Mouse (Mus musculus) midbrain, postnatal 0 days (tissue): ENCODE data around the gene Mad1l1. TPM values are rescaled to one million over a fixed set of nuclear protein-coding genes. Genes with fewer than 3 reads are reported as not detected.
A peak's percentile ranks its signal among the peaks of the same experiment; 100 is the strongest.

Experiments
- ATAC-seq: fragments of 200-750 bp; cut with Nextera tagmentation; 2 replicates; pipeline ENCODE4 v1.8.0; 2017; ENCODE audit warnings: moderate number of reproducible peaks, mild to moderate bottlenecking, moderate TSS enrichment, moderate library complexity; ENCODE audit not compliant: low FRiP score
- DNase-seq: peaks from one replicate; pipeline ENCODE4 v3.0.0-alpha.2; 2015; ENCODE audit warnings: low spot score
- H3K27ac ChIP-seq: fragments of 300-500 bp; sonication (generic); 2 replicates; pipeline ENCODE4 v1.5.1; 2014; ENCODE audit warnings: low read depth, mild to moderate bottlenecking, low read length, mixed read lengths
- H3K27me3 ChIP-seq: fragments of 300-500 bp; sonication (generic); 2 replicates; pipeline ENCODE4 v1.6.1; 2014; ENCODE audit warnings: low read length, control low read depth, mixed read lengths; ENCODE audit not compliant: insufficient read depth
- H3K36me3 ChIP-seq: fragments of 300-500 bp; sonication (generic); 2 replicates; pipeline ENCODE4 v1.6.1; 2014; ENCODE audit warnings: low read length, control low read depth, mixed read lengths; ENCODE audit not compliant: insufficient read depth
- H3K4me1 ChIP-seq: fragments of 300-500 bp; sonication (generic); 2 replicates; pipeline ENCODE4 v1.6.1; 2014; ENCODE audit warnings: mild to moderate bottlenecking, control low read depth, antibody characterized with exemption, low read length, mixed read lengths; ENCODE audit not compliant: insufficient read depth
- H3K4me2 ChIP-seq: fragments of 300-500 bp; sonication (generic); 2 replicates; pipeline ENCODE4 v1.6.1; 2014; ENCODE audit warnings: low read depth, mild to moderate bottlenecking, low read length, mixed read lengths; ENCODE audit not compliant: poor library complexity, severe bottlenecking
- H3K4me3 ChIP-seq: fragments of 300-500 bp; sonication (generic); 2 replicates; pipeline ENCODE4 v1.5.1; 2014; ENCODE audit warnings: low read depth, mild to moderate bottlenecking, low read length, moderate library complexity
- H3K9ac ChIP-seq: fragments of 300-500 bp; sonication (generic); replicated peaks from 2 replicates; pipeline ENCODE4 v1.6.1; 2014; ENCODE audit warnings: mild to moderate bottlenecking, low read length, moderate library complexity, mixed read lengths; ENCODE audit not compliant: poor library complexity, severe bottlenecking
- H3K9me3 ChIP-seq: fragments of 300-500 bp; sonication (generic); 2 replicates; pipeline ENCODE4 v1.6.1; 2016; ENCODE audit warnings: low read length, control low read depth
- CTCF ChIP-seq: IDR thresholded peaks from 2 replicates; pipeline ENCODE4 v1.5.1; 2016; ENCODE audit warnings: antibody characterized with exemption, mild to moderate bottlenecking
- WGBS: fragments of 180-500 bp; shearing (Covaris S2); extraction: QIAGEN DNeasy Blood & Tissue Kit; methylation state at CpG from one replicate; pipeline ENCODE4 v1.1.7; 2014; 5-methylcytosine and 5-hydroxymethylcytosine counted together
- polyA plus RNA-seq: library from polyadenylated mRNA; unstranded; fragments of >200 nt; fragmentation: Nextera tagmentation; extraction: Ambion mirVana; gene quantifications from 2 replicates; pipeline ENCODE4 v1.2.1, GENCODE M21; 2015
- total RNA-seq: library from RNA; depleted of rRNA; stranded (reverse); fragments of >200 nt; gene quantifications from 2 replicates; pipeline ENCODE4 v1.2.3, GENCODE M21; 2014

Mad1l1 gene
- total and polyA plus RNA-seq, 2 experiments from 2014 or later, result 25.9 to 33.5 TPM

DNA sequence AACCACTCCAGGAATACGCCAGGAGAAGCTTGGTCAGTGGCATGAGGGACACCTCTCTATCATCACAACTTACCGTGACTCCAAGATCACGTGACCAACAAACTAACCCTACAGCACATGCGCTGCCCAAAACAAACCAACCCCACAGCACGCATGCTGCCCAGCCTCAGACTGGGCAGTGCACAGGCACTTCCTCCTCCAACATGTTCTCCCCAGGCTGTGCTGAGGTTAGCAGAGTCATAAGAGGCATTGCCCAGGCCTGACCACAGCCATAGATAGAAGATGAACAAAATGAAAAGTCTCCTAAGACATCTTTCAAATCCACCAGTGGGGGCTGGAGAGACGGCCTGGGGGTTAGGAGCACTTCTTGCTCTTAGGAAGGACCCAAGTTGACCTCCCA is 135.6 kb downstream of the Mad1l1 start:
- no peaks in the 10 kb centered on the region for H3K4me1 ChIP-seq
- ATAC-seq (no peak), DNase-seq (no peak)
- H3K9ac ChIP-seq, result no peak overlapping the region
- no peaks in the 10 kb centered on the region for H3K9me3 ChIP-seq
- no peaks in the 10 kb centered on the region for H3K36me3 ChIP-seq
- H3K27ac ChIP-seq, result no peak overlapping the region
- no peaks in the 10 kb centered on the region for H3K27me3 ChIP-seq
- H3K4me2 ChIP-seq, result no peak overlapping the region
- no peak for TF ChIP-seq CTCF
- WGBS, result 93% methylated on average over 6 of the region's 6 CpGs
- H3K4me3 ChIP-seq, result no peak overlapping the region

DNA sequence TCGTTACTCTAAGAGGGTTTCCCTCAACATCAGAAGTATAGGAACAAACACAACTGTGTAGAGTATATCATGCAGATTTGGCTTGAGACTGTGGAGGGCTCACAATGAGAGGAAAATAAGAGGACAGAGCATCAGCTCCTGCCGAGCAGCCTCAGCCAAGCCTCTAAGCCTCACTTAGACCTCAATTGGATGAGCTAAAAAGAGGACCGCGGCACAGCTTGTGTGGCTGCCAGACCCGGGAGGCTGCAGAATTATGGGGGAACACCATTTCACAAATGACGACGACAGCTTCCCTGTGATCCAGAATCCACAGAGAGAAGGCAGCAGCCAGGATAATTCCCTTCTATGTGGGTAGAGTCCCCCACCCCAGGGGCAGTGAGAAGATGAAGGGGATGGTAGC is 138.0 kb downstream of the Mad1l1 start:
- no peak overlapping the region for H3K4me3 ChIP-seq
- no peaks in the 10 kb centered on the region for H3K4me1 ChIP-seq
- no peak overlapping the region for H3K9ac ChIP-seq
- no peaks in the 10 kb centered on the region for H3K27me3 ChIP-seq
- WGBS, result 58% methylated on average over 7 of the region's 7 CpGs
- no peaks in the 10 kb centered on the region for H3K36me3 ChIP-seq
- no peak for ATAC-seq
- H3K4me2 ChIP-seq, result no peak overlapping the region
- no peaks in the 10 kb centered on the region for H3K9me3 ChIP-seq
- DNase-seq, result no peak
- no peak overlapping the region for H3K27ac ChIP-seq
- no peak for TF ChIP-seq CTCF

DNA sequence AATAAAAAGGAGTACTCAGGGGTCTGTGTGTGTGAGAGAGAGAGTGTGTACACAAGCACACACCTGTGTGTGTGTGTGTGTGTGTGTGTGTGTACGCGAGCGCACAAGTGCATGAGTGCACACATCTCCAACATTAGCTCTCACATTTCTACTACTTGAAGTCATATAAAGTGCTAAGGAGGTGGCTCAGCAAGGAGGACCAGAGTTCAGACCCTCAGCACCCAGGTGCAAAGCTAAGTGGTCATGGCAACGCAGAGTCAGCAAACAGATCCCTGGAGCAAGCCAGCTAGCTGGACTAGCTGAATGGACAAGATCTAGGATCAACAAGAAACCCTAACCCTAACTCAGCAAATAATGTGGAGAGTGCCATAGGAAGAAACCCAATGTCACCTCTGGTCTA is 139.0 kb downstream of the Mad1l1 start:
- no peak overlapping the region for H3K4me2 ChIP-seq
- H3K4me1 ChIP-seq, result no peaks in the 10 kb centered on the region
- no peak overlapping the region for H3K27ac ChIP-seq
- 95% methylated on average over 4 of the region's 4 CpGs for WGBS
- H3K9ac ChIP-seq, result no peak overlapping the region
- DNase-seq (no peak), ATAC-seq (no peak)
- no peaks in the 10 kb centered on the region for H3K9me3 ChIP-seq
- no peaks in the 10 kb centered on the region for H3K36me3 ChIP-seq
- H3K4me3 ChIP-seq, result no peak overlapping the region
- H3K27me3 ChIP-seq, result no peaks in the 10 kb centered on the region
- no peak for TF ChIP-seq CTCF

DNA sequence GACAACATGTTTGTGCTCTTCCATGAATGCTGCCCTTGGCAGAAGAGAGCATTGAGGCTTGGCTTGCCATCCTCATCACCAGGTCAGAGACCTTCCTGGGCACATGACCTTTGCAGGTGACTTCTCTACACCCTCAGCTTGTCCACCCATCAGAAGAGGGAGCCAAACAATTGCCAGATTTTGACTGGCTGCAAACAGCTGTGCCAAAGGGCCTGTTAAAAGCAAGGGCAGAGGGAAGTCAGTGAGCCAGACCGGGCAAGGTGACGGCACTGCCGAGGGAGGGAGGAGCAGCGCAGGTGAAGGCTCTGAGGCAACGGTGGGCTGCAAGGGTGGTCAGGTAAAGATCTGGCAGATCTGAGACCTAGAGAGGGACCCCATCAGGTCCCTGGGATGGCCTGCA is 141.3 kb downstream of the Mad1l1 start:
- Histone ChIP-seq H3K27ac (no peak overlapping the region), H3K4me3 (no peak overlapping the region), H3K4me1 (peaks cover 6% of the 10 kb centered on the region), H3K4me2 (no peak overlapping the region), H3K9ac (no peak overlapping the region), H3K9me3 (no peaks in the 10 kb centered on the region), H3K27me3 (no peaks in the 10 kb centered on the region), H3K36me3 (no peaks in the 10 kb centered on the region)
- ATAC-seq (no peak), DNase-seq (no peak)
- TF ChIP-seq CTCF, result no peak
- WGBS, result 93% methylated on average over 5 of the region's 5 CpGs

DNA sequence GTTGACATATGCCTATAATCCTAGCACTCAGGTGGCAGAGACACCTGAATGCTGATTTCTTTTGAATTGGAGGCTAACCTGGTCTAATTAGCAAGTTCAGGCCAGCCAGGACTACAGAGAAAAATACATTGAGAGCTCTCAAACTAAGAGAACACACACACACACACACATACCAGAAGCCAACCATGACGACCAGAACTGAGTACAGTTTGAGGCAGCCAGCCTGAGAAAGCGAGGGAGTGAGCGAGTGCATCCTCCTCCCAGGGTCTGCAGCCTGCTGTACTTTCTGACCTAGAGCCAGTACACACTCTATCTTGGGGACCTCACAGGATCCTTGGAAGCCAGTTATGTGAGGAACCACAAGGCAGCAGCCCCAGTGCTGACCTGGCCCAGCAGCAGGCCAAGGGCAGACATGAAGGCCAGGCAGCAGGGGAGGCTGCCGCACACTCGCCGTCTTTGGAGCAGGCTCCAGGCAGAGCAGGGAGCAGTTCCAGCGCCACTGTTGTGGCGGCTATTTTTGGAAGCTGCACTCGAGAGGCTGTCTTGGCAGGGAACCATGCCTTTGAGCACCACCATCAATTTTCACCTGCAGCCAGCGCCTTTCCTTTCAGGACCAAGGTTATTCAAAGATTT is 143.2 kb downstream of the Mad1l1 start:
- no peak for ATAC-seq
- Histone ChIP-seq H3K4me1 (peaks cover 8% of the 10 kb centered on the region), H3K36me3 (no peaks in the 10 kb centered on the region), H3K4me3 (no peak overlapping the region), H3K27me3 (no peaks in the 10 kb centered on the region), H3K4me2 (no peak overlapping the region), H3K27ac (no peak overlapping the region), H3K9me3 (no peaks in the 10 kb centered on the region), H3K9ac (no peak overlapping the region)
- 51% methylated on average over 10 of the region's 10 CpGs for WGBS
- DNase-seq, result peak; percentile 38
- TF ChIP-seq CTCF, result no peak

DNA sequence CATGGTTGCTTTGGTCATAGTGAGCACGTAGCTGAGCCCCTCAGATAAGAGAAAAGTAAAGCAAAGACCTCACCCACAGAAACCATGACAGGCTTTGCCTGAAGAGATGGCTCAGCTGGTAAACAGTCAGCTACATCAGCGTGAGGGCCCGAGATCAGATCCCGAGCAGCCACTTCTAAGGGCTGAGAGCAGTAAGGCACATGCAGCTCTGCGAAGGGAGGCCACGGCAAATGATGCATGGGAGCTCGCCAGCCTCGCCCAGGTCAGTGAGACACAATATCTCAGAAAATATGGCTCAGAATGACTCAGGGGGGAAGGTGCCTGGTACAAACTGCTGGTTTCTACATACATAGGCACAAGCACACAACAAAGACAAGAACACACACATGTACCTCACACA is 143.8 kb downstream of the Mad1l1 start:
- Histone ChIP-seq H3K4me2 (no peak overlapping the region), H3K4me1 (peaks cover 8% of the 10 kb centered on the region), H3K36me3 (no peaks in the 10 kb centered on the region), H3K9ac (no peak overlapping the region), H3K4me3 (no peak overlapping the region), H3K27me3 (no peaks in the 10 kb centered on the region), H3K9me3 (no peaks in the 10 kb centered on the region), H3K27ac (no peak overlapping the region)
- ATAC-seq, result no peak
- WGBS, result 80% methylated on average over 8 of the region's 8 CpGs
- TF ChIP-seq CTCF, result no peak
- no peak for DNase-seq
